Mouse (Mus musculus) heart, postnatal 0 days (tissue): ENCODE results near the gene Pigk.

Experiments
- CTCF ChIP-seq: IDR thresholded peaks from 2 replicates; pipeline ENCODE4 v1.5.1; 2016; ENCODE audit warnings: antibody characterized with exemption, control low read depth, low read depth
- EP300 ChIP-seq: IDR thresholded peaks from 2 replicates; pipeline ENCODE4 v1.6.1; 2016; ENCODE audit warnings: antibody characterized with exemption, low read depth

- TF ChIP-seq CTCF (no peak), EP300 (no peak)
Observed at GRCm38 (mm10) chr3:152923530-152923929, 209.6 kb downstream of the Pigk start.
